Mouse (Mus musculus) mesoderm, embryonic 11.5 days (tissue): Measurements from ENCODE around the gene Pepd.
A peak's percentile ranks its signal among the peaks of the same experiment; 100 is the strongest.

Experiments
- DNase-seq: peaks from one replicate; pipeline ENCODE4 v3.0.0-alpha.2; 2012; ENCODE audit warnings: low read depth, low spot score

Pepd gene

DNA sequence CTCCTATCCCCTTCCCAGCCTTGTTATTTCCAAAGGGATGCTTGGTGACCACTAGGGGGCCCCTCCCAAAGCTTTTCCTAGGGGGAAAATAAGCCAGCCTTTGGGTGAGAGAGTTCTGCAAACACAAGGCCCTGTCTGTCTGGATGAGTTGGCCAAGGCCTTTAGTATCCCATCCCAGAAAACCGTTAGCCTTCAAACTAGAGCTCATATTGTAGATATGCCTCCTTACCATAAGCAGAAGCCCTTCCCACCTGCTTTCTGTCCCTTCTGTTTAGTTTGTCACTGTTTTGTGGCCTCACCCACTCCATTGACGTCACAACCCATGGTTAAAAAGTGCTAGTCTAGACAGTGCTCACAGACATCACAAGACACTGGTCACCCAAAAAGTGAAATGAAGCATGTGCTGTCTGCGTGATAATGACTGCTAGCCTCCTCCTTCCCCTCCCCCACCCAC is 114.7 kb downstream of the Pepd start:
- DNase-seq, result peak; percentile 18

DNA sequence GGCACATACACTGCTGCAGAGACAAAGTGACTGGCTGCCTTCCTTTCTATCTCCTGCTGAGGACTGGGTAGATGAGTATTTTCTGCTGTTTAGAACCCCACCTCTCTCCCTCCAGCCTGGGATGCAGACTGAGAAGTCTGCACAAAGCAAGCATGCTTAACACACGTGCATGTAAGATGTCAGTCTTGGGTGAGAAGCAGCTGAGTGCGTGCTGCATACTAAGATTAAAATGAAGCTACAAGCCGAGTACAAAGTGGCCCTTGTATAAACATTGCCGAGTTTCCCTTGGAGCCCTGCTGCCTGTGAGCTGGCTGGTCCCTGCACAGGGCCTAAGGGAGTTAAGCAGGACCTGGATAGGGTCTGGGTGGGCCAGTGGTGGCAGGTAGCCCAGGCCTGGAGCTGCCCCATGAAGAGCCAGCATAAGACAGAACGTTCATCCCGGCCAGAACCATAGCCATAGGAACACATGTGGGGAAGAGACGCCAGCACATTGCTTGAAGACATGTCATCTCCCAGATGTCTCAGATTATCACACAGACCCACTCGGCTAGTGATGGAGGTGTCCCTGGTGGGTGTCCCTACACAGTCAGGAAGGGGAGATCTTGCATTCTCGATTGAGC is 115.7 kb downstream of the Pepd start:
- DNase-seq, result no peak

DNA sequence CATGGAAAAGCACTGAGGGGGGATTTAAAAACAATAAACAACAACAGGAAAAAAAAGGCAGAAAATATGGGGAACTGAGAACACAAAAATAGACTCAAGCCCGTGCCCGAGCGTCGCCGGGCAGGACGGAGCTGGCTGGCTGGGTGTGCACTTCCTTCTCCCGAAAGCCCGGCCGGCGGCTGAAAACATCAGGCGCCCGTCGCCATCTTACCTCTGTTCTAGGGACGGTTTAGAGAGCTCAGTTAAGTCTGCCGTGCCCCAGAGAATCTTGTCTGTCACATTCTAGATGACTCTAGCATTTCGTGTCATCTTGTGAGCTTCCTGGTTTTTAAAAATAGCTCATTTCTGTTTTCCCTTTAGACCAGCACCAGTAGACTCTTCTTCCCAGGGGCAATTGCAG is 116.4 kb downstream of the Pepd start:
- no peak for DNase-seq

DNA sequence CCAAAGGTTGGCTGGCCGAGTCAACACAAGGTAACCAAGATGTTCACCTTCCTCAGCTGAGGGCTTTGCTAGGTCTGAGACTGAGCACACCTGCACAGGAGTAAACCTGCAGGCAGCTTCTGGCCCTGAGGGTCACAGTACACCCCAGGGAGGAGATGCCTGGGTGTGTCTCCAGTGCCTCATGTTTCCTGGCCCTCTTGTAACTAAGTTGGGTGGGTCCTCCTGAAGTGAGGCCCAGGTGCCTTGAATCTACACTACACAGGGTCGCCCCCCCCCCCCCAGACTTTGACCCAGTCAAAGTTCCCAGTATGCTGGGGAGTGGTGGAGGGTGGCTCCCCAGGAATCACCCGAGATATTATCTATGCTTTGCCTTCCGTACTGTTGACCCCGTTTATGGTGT is 117.0 kb downstream of the Pepd start:
- no peak for DNase-seq

DNA sequence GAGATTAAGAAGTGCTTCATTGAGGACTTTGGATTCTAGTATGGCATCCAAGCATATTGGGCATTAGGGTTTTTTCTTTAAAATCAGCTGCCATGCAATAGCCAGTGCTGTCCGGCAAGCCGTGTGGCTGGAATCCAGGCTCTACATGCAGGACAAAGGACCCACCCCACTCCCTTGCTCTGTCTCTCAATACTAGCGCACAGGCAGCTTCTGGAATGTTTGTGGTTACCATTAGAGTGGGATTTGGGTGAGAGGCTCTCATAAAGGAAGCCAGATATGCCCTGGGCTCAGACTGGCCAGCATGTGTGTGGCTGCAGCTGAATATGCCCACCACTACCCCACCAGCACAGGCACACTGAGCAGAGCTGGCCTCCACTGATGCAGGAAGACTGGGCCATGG is 117.5 kb downstream of the Pepd start:
- DNase-seq, result no peak

DNA sequence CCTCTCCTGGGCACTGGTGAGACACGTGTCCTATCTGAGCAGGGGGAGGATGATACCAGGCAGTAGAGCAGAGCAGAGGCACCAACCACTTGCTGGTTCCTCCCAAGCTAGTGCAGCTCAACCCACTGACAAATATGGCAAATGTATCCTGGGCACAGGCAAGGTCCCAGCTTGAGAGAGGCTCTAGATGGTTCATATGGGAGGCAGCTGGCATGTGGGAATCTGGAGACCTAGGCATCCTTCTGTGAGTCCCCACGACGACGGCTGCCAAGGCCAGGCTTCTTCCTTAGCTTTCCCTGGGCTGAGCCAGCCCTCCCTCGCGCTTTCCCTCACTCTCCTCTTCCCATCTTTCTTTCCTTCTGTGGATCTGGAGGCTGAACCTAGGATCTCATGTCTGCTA is 118.4 kb downstream of the Pepd start:
- no peak for DNase-seq

DNA sequence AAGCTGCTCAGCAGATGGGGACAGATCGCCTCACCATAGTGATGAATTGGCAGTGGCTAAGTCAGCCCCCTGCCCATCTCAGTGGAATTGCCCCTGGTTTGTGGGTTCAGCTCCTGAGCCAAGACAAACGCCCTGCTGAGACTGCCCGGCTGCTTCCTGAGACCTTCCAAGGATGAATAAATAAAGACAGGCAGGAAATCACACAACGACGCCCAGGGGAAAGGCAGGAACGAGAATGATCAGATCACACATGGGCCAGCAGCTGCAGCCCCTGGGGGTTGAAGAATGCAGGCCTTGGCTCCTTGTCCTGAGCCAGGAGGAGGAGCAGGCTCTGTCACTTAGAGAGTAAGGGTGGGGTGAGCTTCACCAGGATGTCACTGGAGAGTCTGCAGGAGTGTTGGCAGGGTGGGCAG is 123.0 kb downstream of the Pepd start:
- peak; percentile 38 for DNase-seq

DNA sequence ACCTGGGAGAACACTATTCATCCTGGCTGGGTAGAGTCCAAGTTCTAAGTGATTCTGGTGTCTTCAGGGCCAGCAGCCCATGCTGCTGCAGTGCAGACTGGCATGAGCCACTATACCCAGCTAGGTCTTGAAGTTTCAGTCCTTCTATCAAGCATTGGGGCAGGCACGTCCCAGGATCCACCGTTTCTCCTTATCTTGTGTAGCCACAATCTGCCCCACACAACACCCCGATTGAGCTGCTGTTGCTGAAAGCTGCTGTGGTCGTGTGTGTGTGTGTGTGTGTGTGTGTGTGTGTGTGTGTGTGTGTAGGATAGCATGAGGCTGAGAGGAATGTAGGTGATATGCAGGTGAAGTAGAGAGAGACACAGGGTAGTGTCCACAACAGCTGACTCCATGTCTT is 123.4 kb downstream of the Pepd start:
- DNase-seq, result no peak

DNA sequence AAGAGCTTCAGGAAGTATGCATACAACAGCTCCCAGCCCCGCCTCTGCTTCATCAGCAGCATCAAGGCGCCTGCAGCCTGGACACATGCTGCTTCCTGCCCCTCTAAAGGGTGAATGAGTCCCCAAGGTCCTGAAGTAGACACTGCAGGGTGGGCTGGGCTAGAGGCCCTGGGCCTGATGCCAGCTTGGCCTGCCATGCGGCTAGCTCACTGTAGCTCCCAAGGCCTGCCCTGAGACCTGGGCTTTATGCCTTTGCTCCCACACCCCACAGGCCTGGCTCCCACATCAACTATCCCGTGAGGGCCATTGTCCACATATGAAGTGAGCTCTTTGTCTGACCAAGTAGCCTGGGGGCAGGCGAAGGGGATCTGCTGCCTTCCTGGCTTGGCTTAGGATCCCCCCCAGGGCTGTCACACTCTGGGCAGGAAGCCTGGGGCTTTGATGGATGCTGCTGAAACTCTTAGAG is 124.1 kb downstream of the Pepd start:
- DNase-seq, result peak; percentile 9

DNA sequence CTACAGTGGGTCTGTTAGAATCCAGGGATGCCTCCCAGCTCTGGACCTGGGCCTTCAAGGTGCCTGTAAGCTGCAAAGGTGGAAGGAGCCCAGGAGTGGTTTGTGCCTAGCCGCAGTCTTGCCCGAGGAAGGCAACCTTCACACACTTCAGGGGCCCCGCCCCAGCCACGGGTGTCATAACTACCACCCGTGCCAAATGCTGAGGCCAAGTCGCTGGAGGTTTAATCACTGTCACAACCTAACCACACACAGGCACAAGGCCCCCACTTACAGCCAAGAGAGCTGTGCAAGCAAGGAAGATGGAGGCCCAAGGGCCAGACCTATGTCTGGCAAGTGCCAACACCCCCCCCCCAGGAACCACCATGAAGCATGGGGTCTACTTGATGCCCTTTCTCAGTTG is 125.2 kb downstream of the Pepd start:
- DNase-seq, result no peak

DNA sequence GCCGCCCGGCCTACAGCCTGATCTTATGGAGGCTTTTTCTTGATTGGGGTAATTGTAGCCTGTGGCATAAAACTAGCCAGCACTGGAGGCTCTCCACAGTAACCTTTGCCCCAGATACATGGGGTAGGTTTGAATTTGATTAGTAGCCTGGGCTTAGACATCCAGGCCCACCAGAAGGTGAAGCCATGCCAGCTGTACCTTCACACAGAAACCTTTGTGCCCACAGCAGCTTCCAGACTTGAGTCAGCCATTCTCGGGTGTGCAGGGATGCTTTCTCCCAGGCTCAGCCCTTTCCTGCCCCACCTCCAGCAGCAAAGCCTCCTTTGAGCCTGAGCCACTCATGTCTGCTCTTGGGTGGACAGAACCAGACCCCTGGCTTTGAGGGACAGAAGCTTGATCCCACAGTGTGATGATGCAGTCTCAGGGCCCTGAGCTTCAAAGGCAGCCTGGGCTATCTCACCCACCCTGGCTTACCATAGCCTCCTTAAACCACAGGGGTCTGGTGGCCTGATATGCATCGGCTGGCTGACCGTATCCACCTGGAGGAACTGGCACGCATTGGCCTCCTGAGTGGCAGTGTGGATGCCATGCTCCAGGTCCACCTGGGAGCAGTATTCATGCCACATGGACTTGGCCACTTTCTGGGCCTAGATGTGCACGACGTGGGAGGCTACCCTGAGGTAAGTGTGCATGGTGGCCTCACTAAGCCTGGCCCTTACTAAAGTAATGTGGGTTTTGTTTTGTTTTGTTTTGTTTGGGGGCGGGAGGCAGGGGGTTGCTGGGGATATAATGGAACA is 128.2 kb downstream of the Pepd start:
- no peak for DNase-seq

DNA sequence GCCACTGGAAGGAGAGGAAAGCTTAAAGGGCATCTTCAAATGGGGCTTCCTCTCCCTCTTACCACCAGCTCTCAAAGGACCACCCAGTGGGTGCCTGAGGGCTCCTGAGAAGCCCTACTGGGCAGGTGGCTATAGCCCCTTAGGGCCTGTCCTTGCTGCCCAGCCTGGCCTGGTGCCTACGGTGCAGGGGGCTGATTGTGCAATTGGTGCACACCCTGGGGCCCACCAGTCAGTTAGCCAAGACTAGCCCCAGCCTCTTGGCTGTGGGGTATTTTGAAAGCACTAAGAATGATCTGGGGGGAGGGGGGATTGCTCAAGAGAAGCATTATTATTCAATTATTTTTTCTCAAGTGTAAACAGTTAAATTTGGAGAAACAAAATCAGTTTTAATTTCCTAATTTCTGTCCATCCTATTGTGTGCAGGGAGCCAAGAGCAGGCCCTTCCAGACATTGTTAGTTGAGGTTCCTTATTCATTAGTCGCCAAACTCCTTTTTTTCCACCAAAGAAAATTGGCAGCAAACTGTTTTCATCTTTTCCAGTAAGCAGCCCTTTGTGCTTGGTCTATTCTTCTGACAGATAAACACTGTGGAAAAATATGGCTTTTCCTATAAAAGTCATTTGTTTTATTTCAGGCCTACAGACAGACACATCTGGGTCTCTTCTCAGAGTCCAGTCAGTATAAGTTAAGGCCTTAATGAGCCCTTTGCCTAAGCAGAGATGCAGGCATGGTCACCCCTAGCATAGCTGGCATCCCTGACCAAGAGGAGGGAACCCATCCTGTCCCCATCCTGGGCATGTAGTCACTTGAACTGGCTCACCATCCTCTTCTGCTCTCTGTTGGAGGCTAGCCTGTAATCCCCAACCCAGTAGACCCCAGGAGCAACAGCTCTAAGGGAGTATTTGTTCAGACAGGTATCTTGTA is 129.4 kb downstream of the Pepd start:
- DNase-seq, result no peak

DNA sequence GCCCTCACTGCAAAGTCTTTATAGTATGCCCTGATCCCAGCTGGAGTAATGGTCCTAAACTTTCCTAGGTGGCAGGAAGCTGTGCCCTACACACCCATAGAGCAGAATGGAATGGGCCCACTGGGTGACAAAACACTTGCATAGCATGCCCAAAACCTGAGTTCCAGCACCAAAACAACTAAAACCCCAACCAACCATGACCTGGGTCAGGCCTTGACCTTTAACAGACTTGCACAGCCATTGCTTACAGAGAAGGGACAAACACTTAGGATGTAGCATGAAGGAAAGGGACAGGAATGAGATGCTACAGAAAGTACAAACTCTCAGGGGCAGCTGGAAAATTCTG is 130.0 kb downstream of the Pepd start:
- no peak for DNase-seq

DNA sequence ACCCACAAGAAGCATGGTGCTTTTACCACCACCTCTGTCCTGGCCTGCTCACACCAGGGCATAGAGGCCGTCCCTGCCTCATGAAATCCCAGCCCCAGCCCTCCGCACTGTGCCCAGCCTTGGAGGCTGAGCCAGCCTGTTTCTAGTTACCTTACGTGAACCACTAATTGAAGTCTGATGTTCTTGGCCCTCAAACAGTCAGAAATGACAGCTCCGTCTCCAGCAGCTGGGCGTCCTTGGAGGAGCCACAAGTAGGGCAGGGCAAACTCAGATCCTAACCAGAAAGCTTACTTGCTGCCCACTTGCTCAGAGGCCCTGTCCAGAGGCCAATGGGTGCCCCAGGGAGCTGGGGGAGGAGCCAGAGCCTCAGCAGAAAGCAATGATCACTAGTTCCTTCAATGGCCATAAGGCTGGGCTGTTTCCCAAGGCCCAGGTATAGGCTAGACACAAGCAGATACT is 130.6 kb downstream of the Pepd start:
- DNase-seq, result peak; percentile 12

DNA sequence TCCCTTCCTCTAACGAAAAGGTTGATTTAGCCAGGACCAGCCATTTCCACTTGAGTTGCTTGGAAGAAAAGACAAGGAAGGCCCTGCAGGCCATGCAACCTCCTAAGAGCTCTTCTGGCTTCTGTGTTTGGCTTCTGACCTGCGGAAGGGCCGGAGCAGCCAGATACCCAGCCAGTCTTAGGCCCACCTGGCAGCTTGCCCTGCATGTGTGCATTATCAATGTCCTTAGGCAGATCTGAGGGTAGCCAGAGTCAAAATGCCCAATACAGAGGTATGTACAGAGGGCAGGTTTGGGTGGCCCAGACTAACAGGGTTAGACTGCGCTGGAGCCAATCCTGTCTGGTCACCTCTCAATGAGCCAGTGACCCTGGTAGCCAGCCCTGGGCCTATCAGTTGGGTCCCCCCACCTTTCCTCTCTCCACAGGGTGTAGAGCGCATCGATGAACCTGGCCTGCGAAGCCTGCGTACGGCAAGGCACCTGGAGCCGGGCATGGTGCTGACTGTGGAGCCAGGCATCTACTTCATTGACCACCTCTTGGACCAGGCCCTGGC is 131.2 kb downstream of the Pepd start:
- DNase-seq, result no peak

DNA sequence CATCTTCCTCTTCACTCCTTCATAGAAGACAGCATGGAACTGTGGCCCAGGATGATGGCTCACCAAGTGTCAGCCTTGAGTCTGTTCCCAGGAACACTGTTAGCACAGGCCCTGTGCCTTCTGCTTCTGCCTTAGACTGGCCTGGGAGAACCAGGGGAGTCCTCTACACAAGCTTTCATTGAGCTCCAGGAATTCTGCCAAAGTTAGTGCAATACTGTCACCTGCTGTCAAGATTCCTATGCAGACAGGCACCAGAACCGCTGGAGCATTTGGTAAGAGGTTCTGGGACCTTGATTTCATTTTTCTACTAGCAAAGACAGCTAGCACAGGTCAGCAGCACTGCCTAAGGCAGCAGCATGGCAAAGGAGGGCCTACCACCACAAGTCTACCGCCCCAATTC is 132.5 kb downstream of the Pepd start:
- no peak for DNase-seq

DNA sequence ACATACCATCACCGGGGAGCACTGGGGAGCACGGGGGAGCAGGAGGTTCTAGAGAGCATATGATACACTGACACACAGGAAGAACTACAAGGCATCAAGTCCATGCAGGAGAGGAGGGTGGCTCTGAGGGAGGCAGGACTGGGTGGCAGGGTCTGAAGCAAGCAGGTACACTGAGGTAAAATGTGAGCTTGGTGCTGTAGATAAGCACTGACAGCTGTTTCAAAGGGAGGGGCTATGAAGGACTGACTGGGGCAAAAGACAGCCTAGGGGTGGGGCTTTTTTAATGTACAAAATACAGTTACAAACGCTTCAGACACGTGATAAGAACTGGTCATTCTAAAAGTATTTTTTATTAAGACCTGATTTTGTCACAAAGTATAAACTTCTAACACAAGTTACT is 133.9 kb downstream of the Pepd start:
- DNase-seq, result no peak

DNA sequence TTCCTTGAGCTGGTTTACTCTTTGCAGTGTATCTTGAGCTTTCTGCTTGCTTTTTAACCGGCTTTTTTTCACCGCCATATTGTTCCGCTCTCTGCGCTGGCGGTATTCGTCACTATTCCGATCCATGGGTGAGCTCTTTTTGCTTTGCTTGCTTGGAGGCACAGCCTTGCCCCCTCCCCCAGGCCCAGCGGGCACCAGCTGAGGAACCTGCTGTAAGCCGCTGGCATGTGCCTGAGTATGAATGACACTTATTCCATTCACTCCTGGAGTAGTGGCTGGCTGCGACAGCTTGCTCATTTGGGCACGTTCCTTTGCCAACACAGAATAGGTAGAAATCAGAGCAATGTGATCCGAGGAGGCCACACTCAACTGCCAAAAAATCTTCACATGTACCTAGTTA is 138.4 kb downstream of the Pepd start:
- no peak for DNase-seq

DNA sequence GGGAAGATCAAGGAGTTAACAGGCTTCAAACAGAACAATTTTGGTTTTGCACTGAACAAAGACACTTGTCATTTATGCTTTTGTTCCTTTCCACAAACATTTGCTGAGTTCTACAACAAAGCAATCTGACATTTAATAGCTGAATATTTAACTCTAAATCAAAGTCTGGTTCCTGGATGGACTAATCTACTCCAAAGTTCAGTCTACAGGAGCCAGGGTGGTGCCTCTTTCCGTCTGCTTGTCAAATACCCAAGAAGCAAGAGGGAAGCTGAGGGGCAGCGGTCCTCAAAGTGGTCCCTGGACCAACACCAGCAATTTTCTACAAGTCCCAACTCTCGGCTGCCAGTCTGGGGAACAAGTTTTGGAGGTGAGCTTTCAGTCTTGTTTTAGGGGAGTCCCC is 141.0 kb downstream of the Pepd start:
- no peak for DNase-seq

DNA sequence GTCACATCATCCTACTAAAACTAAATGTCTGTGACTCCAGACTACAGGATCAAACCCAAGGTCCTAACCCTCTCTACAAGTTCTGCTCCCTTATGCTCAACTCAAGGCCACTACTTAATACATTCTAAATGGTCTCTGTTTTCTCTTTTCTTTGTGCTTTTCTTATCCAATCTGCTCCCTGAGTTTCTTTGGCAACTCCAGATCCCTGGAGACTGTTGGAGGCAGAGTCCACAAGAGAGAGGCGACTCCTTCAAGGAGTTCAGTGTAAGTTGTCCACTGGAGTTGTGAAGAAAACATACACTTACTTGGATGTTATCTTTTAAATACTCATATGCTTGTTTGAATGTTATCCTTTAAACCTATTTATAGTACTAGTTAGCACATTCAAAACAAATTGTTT is 142.1 kb downstream of the Pepd start:
- DNase-seq, result no peak

DNA sequence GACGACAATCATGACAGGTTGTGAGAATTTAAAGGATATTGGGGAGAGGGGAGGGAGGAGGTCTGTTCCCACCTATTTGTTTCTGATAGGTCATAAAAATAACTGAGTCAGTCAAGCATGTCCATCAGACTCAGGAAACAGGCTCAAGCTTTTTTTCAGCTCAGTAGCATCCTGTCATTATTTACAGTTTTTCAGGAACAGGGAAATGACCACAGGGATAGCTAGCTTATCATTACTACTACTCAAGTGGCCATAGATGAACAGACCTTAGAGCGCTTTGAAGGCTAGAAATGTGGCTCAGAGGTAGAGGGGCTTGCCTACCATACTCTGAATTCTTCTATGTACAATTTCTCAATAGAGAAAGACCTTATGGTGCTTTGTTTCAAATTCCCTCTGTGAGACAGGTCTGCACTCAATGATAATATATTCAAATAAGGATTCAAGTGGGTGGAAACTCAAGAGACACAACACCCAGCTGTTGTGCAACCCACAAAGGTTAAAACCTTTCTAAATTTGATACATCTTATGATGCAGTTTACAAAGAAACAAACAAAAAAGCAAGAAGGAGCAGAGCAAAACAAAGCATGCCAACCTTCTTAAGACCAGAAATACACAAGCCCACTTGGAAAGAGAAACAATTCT is 142.9 kb downstream of the Pepd start:
- no peak for DNase-seq
